Mouse (Mus musculus) myocyte (in vitro differentiated cells): ENCODE measurements at regions not wholly inside any gene's neighbourhood (a gene's known extent, or its start where the extent isn't known, plus 50 kb on each side); places are given as distances from the start of the nearest gene placed in this dataset.

Experiments used
- CEBPB ChIP-seq: IDR thresholded peaks from 2 replicates; pipeline ENCODE4 v1.6.1; 2011; ENCODE audit warnings: mild to moderate bottlenecking, moderate library complexity; ENCODE audit not compliant: poor library complexity, insufficient read depth, severe bottlenecking
- MAX ChIP-seq: IDR thresholded peaks from one replicate; pipeline ENCODE4 v1.6.1; 2011; ENCODE audit warnings: low read depth, mild to moderate bottlenecking, control low read depth
- MYOG ChIP-seq, 3 experiments: IDR thresholded peaks; one replicate each; pipeline ENCODE4 v1.6.1; 2011; ENCODE audit warnings: control low read depth in 2 of 3, low read depth in 2 of 3, mild to moderate bottlenecking in 2 of 3; ENCODE audit not compliant: insufficient read length in 2 of 3, control insufficient read depth in 1 of 3, insufficient read depth in 1 of 3
- POLR2A ChIP-seq: IDR thresholded peaks from one replicate; pipeline ENCODE4 v1.6.1; 2011; ENCODE audit warnings: low read depth, mild to moderate bottlenecking, control low read depth, moderate library complexity; ENCODE audit not compliant: insufficient read length
- TCF12 ChIP-seq: IDR thresholded peaks from one replicate; pipeline ENCODE4 v1.6.1; 2011; ENCODE audit warnings: mild to moderate bottlenecking, control low read depth; ENCODE audit not compliant: poor library complexity, insufficient read depth, severe bottlenecking
- TCF3 ChIP-seq: IDR thresholded peaks from one replicate; pipeline ENCODE4 v1.6.1; 2011; ENCODE audit warnings: low read depth, control low read depth; ENCODE audit not compliant: insufficient read length

GRCm38 (mm10) chr8:35224053-35224924 lies 541.3 kb upstream of the Gm19410 start:
- TF ChIP-seq CEBPB (no peak), MAX (no peak), TCF3 (no peak), TCF12 (no peak), POLR2A (no peak), MYOG (IDR thresholded peaks at IDR 0.05; ENCODE audit: control insufficient read depth in 1 of 3, insufficient read depth in 1 of 3, insufficient read length in 2 of 3, low read depth in 2 of 3) (no peak)
